Mouse (Mus musculus) myocyte (in vitro differentiated cells): ENCODE measurements at regions not wholly inside any gene's neighbourhood (a gene's known extent, or its start where the extent isn't known, plus 50 kb on each side); places are given as distances from the start of the nearest gene placed in this dataset.

ENCODE experiments used
- CEBPB ChIP-seq: IDR thresholded peaks from 2 replicates; pipeline ENCODE4 v1.6.1; 2011; ENCODE audit warnings: mild to moderate bottlenecking, moderate library complexity; ENCODE audit not compliant: poor library complexity, insufficient read depth, severe bottlenecking
- MAX ChIP-seq: IDR thresholded peaks from one replicate; pipeline ENCODE4 v1.6.1; 2011; ENCODE audit warnings: low read depth, mild to moderate bottlenecking, control low read depth
- MYOD1 ChIP-seq, 3 experiments: IDR thresholded peaks; one replicate each; pipeline ENCODE4 v1.6.1; 2011; ENCODE audit warnings: control low read depth in 2 of 3, low read depth in 2 of 3, mild to moderate bottlenecking in 2 of 3, moderate library complexity in 1 of 3; ENCODE audit not compliant: insufficient read length in 2 of 3, control insufficient read depth in 1 of 3
- MYOG ChIP-seq, 3 experiments: IDR thresholded peaks; one replicate each; pipeline ENCODE4 v1.6.1; 2011; ENCODE audit warnings: control low read depth in 2 of 3, low read depth in 2 of 3, mild to moderate bottlenecking in 2 of 3; ENCODE audit not compliant: insufficient read length in 2 of 3, control insufficient read depth in 1 of 3, insufficient read depth in 1 of 3
- POLR2A ChIP-seq: IDR thresholded peaks from one replicate; pipeline ENCODE4 v1.6.1; 2011; ENCODE audit warnings: low read depth, mild to moderate bottlenecking, control low read depth, moderate library complexity; ENCODE audit not compliant: insufficient read length
- SRF ChIP-seq: IDR thresholded peaks from one replicate; pipeline ENCODE4 v1.6.1; 2011; ENCODE audit warnings: low read depth; ENCODE audit not compliant: control insufficient read depth, insufficient read length
- TCF12 ChIP-seq: IDR thresholded peaks from one replicate; pipeline ENCODE4 v1.6.1; 2011; ENCODE audit warnings: mild to moderate bottlenecking, control low read depth; ENCODE audit not compliant: poor library complexity, insufficient read depth, severe bottlenecking
- USF1 ChIP-seq: IDR thresholded peaks from one replicate; pipeline ENCODE4 v1.6.1; 2011; ENCODE audit warnings: low read depth, mild to moderate bottlenecking, control low read depth, moderate library complexity

DNA sequence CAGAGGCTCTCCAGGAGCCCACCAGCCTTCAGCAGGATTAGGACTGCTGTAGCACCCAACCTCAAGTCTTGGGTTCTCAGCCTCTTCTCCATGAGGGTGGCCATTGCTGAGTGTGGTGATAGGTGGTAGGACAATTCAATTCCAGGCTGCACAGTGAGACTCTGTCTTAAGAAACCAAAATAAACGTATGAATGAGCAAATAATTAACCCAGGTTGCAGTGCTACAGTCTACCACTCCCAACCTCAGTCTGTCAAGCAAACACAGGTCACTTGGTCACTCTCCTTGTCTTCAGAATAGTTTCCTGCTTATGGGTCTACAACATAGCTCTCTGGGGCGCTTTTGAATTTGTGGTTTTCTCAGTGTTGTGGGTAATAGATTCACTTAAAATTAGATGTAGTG lies 499.8 kb downstream of the Cdh26 start:
- TF ChIP-seq POLR2A, result no peak
- TF ChIP-seq MAX, result no peak
- no peak for TF ChIP-seq MYOG (IDR thresholded peaks at IDR 0.05; ENCODE audit: control insufficient read depth in 1 of 3, insufficient read depth in 1 of 3, insufficient read length in 2 of 3, low read depth in 2 of 3)
- no peak for TF ChIP-seq CEBPB
- no peak for TF ChIP-seq MYOD1 (IDR thresholded peaks at IDR 0.05; ENCODE audit: control insufficient read depth in 1 of 3, insufficient read length in 2 of 3, low read depth in 2 of 3)
- no peak for TF ChIP-seq TCF12
- TF ChIP-seq USF1, result no peak
- no peak for TF ChIP-seq SRF
